Mouse (Mus musculus) embryonic facial prominence, embryonic 13.5 days (tissue): ENCODE measurements at regions not wholly inside any gene's neighbourhood (a gene's known extent, or its start where the extent isn't known, plus 50 kb on each side); places are given as distances from the start of the nearest gene placed in this dataset.

Source experiments
- ATAC-seq: fragments of 200-750 bp; cut with Nextera tagmentation; 2 replicates; pipeline ENCODE4 v1.8.0; 2017; ENCODE audit warnings: low read depth; ENCODE audit not compliant: insufficient number of reproducible peaks, insufficient read depth, low FRiP score, low TSS enrichment
- H3K27ac ChIP-seq: fragments of 300-500 bp; sonication (generic); 2 replicates; pipeline ENCODE4 v1.5.1; 2015; ENCODE audit warnings: moderate library complexity, mild to moderate bottlenecking, inconsistent platforms
- H3K27me3 ChIP-seq: fragments of 300-500 bp; sonication (generic); 2 replicates; pipeline ENCODE4 v1.6.1; 2015; ENCODE audit warnings: mild to moderate bottlenecking, inconsistent platforms
- H3K36me3 ChIP-seq: fragments of 300-500 bp; sonication (generic); 2 replicates; pipeline ENCODE4 v1.6.1; 2015; ENCODE audit warnings: mild to moderate bottlenecking, inconsistent platforms
- H3K4me1 ChIP-seq: fragments of 300-500 bp; sonication (generic); 2 replicates; pipeline ENCODE4 v1.6.1; 2015; ENCODE audit warnings: inconsistent platforms
- H3K4me2 ChIP-seq: fragments of 300-500 bp; sonication (generic); 2 replicates; pipeline ENCODE4 v1.6.1; 2015; ENCODE audit warnings: moderate library complexity, mild to moderate bottlenecking, inconsistent platforms
- H3K4me3 ChIP-seq: fragments of 300-500 bp; sonication (generic); 2 replicates; pipeline ENCODE4 v1.5.1; 2015; ENCODE audit warnings: mild to moderate bottlenecking, inconsistent platforms
- H3K9ac ChIP-seq: fragments of 300-500 bp; sonication (generic); 2 replicates; pipeline ENCODE4 v1.6.1; 2015; ENCODE audit warnings: mild to moderate bottlenecking, inconsistent platforms
- H3K9me3 ChIP-seq: fragments of 300-500 bp; sonication (generic); 2 replicates; pipeline ENCODE4 v1.6.1; 2016; ENCODE audit warnings: inconsistent platforms
- WGBS: fragments of 180-500 bp; shearing (Covaris S2); methylation state at CpG from one replicate; pipeline ENCODE4 v1.1.7; 2015; ENCODE audit warnings: mixed read lengths; 5-methylcytosine and 5-hydroxymethylcytosine counted together

- ATAC-seq = no peak
- peaks cover 10% of the 10 kb centered on the region; the same call in 1 of the 2 replicates for H3K27me3 ChIP-seq
Measured at GRCm38 (mm10) chr8:41556819-41557218, 139.9 kb upstream of the Frg1 start.

GRCm38 (mm10) chr8:41552747-41553534 lies 136.1 kb upstream of the Frg1 start:
- H3K27me3 ChIP-seq = peaks cover 15% of the 10 kb centered on the region; the same call in 1 of the 2 replicates
- H3K27ac ChIP-seq = no peak overlapping the region
- H3K4me3 ChIP-seq = no peak overlapping the region
- H3K4me2 ChIP-seq = no peak overlapping the region
- no peak overlapping the region for H3K9ac ChIP-seq
- peaks cover 37% of the 10 kb centered on the region for H3K4me1 ChIP-seq
- 56% methylated on average over 8 of the region's 8 CpGs for WGBS
- H3K36me3 ChIP-seq = no peaks in the 10 kb centered on the region
- ATAC-seq = no peak
- H3K9me3 ChIP-seq = no peaks in the 10 kb centered on the region

More at GRCm38 (mm10) chr8:41556819-41557218, 139.9 kb upstream of the Frg1 start:
- Histone ChIP-seq H3K9ac (no peak overlapping the region), H3K36me3 (no peaks in the 10 kb centered on the region), H3K4me3 (no peak overlapping the region), H3K4me1 (peaks cover 8% of the 10 kb centered on the region), H3K9me3 (no peaks in the 10 kb centered on the region), H3K27ac (no peak overlapping the region), H3K4me2 (no peak overlapping the region)
- WGBS = 65% methylated on average over 3 of the region's 3 CpGs

GRCm38 (mm10) chr8:41551925-41552414 lies 135.1 kb upstream of the Frg1 start:
- peaks cover 15% of the 10 kb centered on the region; the same call in 1 of the 2 replicates for H3K27me3 ChIP-seq
- H3K4me2 ChIP-seq = no peak overlapping the region
- no peak for ATAC-seq
- no peaks in the 10 kb centered on the region for H3K36me3 ChIP-seq
- peaks cover 37% of the 10 kb centered on the region for H3K4me1 ChIP-seq
- H3K9me3 ChIP-seq = no peaks in the 10 kb centered on the region
- H3K9ac ChIP-seq = no peak overlapping the region
- no peak overlapping the region for H3K27ac ChIP-seq
- H3K4me3 ChIP-seq = no peak overlapping the region
- WGBS = 33% methylated on average over 15 of the region's 15 CpGs

GRCm38 (mm10) chr8:41550095-41550420 lies 133.2 kb upstream of the Frg1 start:
- no peak for ATAC-seq
- Histone ChIP-seq H3K27ac (no peak overlapping the region; the same call in 1 of the 2 replicates), H3K4me1 (peaks cover 37% of the 10 kb centered on the region), H3K4me3 (no peak overlapping the region), H3K4me2 (no peak overlapping the region), H3K36me3 (no peaks in the 10 kb centered on the region), H3K27me3 (peaks cover 26% of the 10 kb centered on the region; the same call in 1 of the 2 replicates), H3K9ac (no peak overlapping the region), H3K9me3 (no peaks in the 10 kb centered on the region)
- WGBS = 62% methylated on average over 2 of the region's 2 CpGs

GRCm38 (mm10) chr8:41549220-41550094 lies 132.6 kb upstream of the Frg1 start:
- peak overlapping the region; percentile 9; the same call in 1 of the 2 replicates for H3K4me3 ChIP-seq
- no peak for ATAC-seq
- no peaks in the 10 kb centered on the region for H3K36me3 ChIP-seq
- H3K4me1 ChIP-seq = peaks cover 37% of the 10 kb centered on the region
- H3K27me3 ChIP-seq = peaks cover 30% of the 10 kb centered on the region; the same call in 1 of the 2 replicates
- H3K27ac ChIP-seq = peak overlapping the region; percentile 33; the same call in 1 of the 2 replicates
- peak overlapping the region; percentile 45 for H3K4me2 ChIP-seq
- 0 out of 2 replicates have a peak overlapping the region, but pooled peaks have one; percentile 27 for H3K9ac ChIP-seq
- WGBS = 35% methylated on average over 25 of the region's 25 CpGs
- no peaks in the 10 kb centered on the region for H3K9me3 ChIP-seq

DNA sequence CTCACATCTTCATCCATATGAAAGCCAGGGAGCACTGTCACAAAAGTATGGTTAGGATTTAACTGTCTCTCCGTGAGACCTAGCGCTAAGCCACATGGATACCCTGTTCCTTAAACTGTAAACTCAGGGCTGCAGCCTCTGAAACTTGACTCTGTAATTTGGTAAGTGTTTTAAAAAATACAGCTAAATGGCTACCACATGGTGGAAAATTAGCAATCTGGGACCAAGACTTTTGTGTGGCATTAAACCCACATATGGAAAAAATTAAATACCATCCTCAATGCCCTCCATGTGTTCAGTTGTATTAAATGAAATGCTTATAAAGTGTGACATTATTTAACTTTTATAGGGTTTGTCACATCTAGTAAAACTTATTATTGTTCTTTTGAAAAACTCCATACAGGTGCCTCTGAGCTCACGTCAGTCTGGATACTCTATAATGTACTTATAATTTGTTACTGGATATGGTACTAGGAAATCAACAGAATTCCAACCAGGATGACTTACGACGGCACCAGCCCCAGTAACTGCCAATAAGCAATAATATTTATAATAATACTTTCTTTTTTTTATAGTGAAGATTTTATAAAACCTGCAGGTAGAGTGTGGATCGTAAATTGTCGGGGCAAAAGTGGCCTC lies 131.0 kb upstream of the Frg1 start:
- Histone ChIP-seq H3K9me3 (no peaks in the 10 kb centered on the region), H3K4me3 (no peak overlapping the region), H3K4me2 (0 out of 2 replicates have a peak overlapping the region, but pooled peaks have one; percentile 9), H3K9ac (no peak overlapping the region), H3K4me1 (peaks cover 34% of the 10 kb centered on the region), H3K27me3 (0 out of 2 replicates have a peak, but pooled peaks cover 22% of the 10 kb centered on the region), H3K36me3 (no peaks in the 10 kb centered on the region), H3K27ac (no peak overlapping the region)
- ATAC-seq = peak; percentile 69; the same call in 1 of the 2 replicates
- WGBS = 25% methylated on average over 7 of the region's 7 CpGs

DNA sequence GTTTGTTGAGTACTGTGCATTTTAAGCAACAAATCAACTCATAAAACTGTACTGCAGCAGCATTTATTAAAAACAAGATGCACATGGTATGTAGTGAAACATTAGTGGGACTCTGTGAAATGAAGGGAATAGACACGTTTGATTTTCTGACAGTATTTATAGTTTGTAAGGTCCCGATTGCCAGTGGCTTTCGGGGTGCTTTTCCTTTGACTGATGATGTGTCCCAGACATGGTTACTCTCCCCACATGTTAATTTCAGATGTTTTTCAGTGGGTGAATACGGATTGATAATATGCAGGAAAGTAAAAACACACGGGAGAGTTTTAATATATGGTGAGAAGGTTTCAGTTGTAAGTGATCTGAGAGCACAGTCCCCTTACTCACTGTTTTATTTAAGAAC lies 115.3 kb upstream of the Frg1 start:
- no peak overlapping the region for H3K4me2 ChIP-seq
- no peaks in the 10 kb centered on the region for H3K4me1 ChIP-seq
- H3K4me3 ChIP-seq = no peak overlapping the region
- no peaks in the 10 kb centered on the region for H3K36me3 ChIP-seq
- no peaks in the 10 kb centered on the region for H3K9me3 ChIP-seq
- H3K9ac ChIP-seq = no peak overlapping the region
- H3K27me3 ChIP-seq = no peaks in the 10 kb centered on the region
- H3K27ac ChIP-seq = no peak overlapping the region
- ATAC-seq = no peak
- 49% methylated on average over 5 of the region's 5 CpGs for WGBS

- 0 out of 2 replicates have a peak, but pooled peaks cover 4% of the 10 kb centered on the region for H3K4me1 ChIP-seq
Measured at GRCm38 (mm10) chr8:41529581-41529980, 112.7 kb upstream of the Frg1 start.

GRCm38 (mm10) chr8:41526283-41526682 lies 109.4 kb upstream of the Frg1 start:
- 38% methylated on average over 7 of the region's 7 CpGs for WGBS

More at GRCm38 (mm10) chr8:41529581-41529980, 112.7 kb upstream of the Frg1 start:
- Histone ChIP-seq H3K4me3 (no peak overlapping the region), H3K4me2 (no peak overlapping the region), H3K9ac (no peak overlapping the region), H3K27ac (no peak overlapping the region), H3K36me3 (no peaks in the 10 kb centered on the region), H3K9me3 (no peaks in the 10 kb centered on the region), H3K27me3 (no peaks in the 10 kb centered on the region)
- ATAC-seq = no peak
- 76% methylated on average over 8 of the region's 8 CpGs for WGBS

DNA sequence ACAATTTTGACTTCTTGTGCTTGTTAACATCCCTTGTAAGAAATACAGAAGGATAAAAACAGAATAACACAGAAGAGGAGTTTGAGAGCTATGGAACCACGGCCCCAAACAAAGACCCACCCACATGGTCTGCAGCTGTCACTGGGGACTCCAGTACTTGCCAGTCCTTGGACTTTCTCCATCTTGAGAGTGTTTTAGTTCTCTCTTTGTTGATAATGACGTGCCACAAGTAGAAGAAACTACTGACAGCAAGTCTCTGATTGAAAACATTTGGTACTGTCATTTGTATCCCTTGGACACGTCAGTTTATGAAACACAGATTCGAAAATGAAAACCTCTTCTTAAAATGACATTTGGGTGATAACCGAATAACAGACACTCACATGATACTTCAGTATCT lies 68.3 kb upstream of the Frg1 start:
- H3K4me3 ChIP-seq = no peak overlapping the region
- no peaks in the 10 kb centered on the region for H3K4me1 ChIP-seq
- ATAC-seq = no peak
- H3K27me3 ChIP-seq = no peaks in the 10 kb centered on the region
- 62% methylated on average over 5 of the region's 5 CpGs for WGBS
- H3K9me3 ChIP-seq = no peaks in the 10 kb centered on the region
- H3K27ac ChIP-seq = no peak overlapping the region
- no peaks in the 10 kb centered on the region for H3K36me3 ChIP-seq
- no peak overlapping the region for H3K9ac ChIP-seq
- H3K4me2 ChIP-seq = no peak overlapping the region

More at GRCm38 (mm10) chr8:41526283-41526682, 109.4 kb upstream of the Frg1 start:
- no peak overlapping the region for H3K4me3 ChIP-seq
- no peaks in the 10 kb centered on the region for H3K36me3 ChIP-seq
- no peaks in the 10 kb centered on the region for H3K9me3 ChIP-seq
- H3K27ac ChIP-seq = no peak overlapping the region
- H3K9ac ChIP-seq = no peak overlapping the region
- ATAC-seq = no peak
- no peak overlapping the region for H3K4me2 ChIP-seq
- H3K27me3 ChIP-seq = no peaks in the 10 kb centered on the region
- 0 out of 2 replicates have a peak, but pooled peaks cover 4% of the 10 kb centered on the region for H3K4me1 ChIP-seq

GRCm38 (mm10) chr8:41483297-41483696 lies 66.4 kb upstream of the Frg1 start:
- Histone ChIP-seq H3K27ac (no peak overlapping the region), H3K27me3 (no peaks in the 10 kb centered on the region), H3K4me3 (no peak overlapping the region), H3K9me3 (no peaks in the 10 kb centered on the region), H3K4me2 (no peak overlapping the region), H3K9ac (no peak overlapping the region), H3K36me3 (no peaks in the 10 kb centered on the region), H3K4me1 (no peaks in the 10 kb centered on the region)
- WGBS = 73% methylated on average over 3 of the region's 3 CpGs
- no peak for ATAC-seq
